Mouse (Mus musculus) mature B cell (primary cell): ENCODE measurements around the gene Vapa.
"Not testable (repeated sequence)": the region's sequence is repeated elsewhere in the genome, so short reads cannot be mapped to it uniquely, and the experiment has no call there.

ENCODE experiments used
- in situ Hi-C: fragments of 300-500 bp; cut with MboI; formaldehyde crosslinking; loops from 2 replicates; pipeline ENCODE4 v1.14.3; 2019

Gene Vapa

GRCm38 (mm10) chr17:65613463-65614412 is at the start of gene Vapa:
TSS of gene Vapa (minus strand) at chr17:65613555.
- in situ Hi-C loops: loop anchor here (25.0 kb wide), 1 partner anchor 499 kb away; the partner anchor contains the start of genes Ddx11, Ndufv2 and Washc1

- in situ Hi-C loops: no loop called here
Measured at GRCm38 (mm10) chr17:65662662-65663061, 49.3 kb upstream of the Vapa start.

GRCm38 (mm10) chr17:65658416-65658815 is 45.1 kb upstream of the Vapa start:
- in situ Hi-C loops: no loop called here

GRCm38 (mm10) chr17:65657958-65658357 is 44.6 kb upstream of the Vapa start:
- in situ Hi-C loops: no loop called here

DNA sequence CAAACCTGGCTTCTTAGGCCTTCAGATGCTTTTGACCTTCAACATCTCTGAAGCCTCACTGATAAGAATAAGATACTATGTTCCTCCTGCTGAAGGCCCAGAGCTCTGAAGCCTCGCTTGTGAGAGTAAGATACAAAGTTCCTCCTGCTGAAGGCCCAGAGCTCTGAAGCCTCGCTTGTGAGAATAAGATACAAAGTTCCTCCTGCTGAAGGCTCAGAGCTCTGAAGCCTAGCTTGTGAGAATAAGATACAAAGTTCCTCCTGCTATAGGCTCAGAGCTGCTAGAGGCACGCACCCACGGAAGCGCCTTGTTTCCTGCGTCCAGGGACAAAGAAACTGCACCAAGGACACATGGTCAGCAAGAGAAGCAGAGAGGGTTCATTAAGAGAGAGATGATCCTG is 43.4 kb upstream of the Vapa start:
- in situ Hi-C loops: no loop called here

GRCm38 (mm10) chr17:65656076-65656475 is 42.7 kb upstream of the Vapa start:
- in situ Hi-C loops: no loop called here

DNA sequence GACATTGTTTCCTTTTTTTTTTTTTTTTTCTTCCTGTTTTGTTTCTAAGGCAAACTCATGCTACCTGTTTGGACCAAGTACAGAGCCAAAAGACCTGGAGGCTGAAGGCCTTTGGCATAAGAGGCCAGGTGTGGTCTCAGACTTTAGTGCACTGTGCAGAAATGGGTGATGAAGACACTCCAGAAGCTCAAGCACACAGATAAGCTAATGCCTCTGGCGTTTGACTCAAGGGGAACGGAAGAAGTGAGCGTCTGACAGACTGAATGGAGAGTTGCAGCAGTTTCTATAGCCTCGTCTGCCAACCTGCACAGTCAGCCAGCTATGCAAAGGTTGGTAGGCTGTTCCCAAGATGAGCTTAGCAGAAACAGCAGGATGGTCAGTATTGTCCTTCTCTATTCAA is 42.3 kb upstream of the Vapa start:
- in situ Hi-C loops: no loop called here

DNA sequence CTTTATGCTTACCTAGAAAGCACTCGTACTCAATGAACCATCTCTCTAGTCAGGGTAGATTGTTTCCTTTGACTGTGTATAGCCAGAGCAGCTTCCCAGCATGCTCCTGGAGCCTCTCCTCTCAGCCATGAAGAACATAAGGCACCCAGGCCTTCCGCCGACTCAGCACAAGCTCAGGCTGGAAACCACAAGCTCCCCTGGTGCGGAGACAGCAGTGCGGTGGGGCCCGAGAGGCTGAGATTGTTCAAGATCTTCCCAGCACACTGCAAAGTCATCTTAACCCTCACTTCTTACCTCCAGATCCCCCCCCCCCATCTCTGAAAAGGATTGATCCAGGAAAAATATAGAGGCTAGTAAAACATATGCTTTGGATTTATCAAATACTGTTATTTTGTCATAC is 37.2 kb upstream of the Vapa start:
- in situ Hi-C loops: no loop called here

- in situ Hi-C loops: no loop called here
Measured at GRCm38 (mm10) chr17:65649175-65649493, 35.8 kb upstream of the Vapa start.

DNA sequence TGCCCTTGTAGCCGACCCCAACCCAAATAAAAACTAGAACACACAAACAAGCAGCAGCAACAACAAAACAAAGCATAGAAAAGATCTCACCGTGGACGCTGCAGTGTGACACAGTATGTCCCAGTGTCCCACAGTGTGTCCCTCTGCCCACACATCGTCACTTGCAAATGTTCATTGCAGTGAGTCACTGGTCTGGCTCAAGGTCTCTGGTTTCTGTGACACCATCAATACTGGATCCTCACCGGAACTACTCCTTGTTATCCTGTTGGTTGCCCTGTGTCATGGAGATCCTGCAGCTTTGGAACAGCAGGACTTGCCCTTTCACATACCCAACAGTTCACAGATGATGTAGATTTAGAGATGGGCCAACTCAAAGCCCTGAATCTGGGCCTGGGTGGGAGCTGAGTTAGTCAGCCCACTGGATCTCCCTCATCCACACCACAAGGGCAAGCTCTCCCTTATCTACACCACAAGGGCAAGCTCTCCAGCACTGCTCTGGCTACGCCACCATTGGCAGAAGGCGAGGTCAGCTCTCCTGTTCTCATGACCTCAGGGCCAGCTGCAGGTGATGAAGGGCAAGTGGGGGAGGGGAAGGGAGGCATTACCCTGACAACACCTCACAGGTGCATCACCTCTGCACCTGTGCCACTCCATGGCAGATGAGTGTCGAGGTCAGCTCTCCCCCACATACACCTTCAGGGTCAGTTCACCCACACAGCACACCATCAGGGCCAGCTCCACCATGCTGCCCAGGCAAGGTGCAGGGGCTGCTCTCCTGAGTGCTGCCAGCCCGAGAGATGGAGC is 35.2 kb upstream of the Vapa start:
- in situ Hi-C loops: no loop called here

DNA sequence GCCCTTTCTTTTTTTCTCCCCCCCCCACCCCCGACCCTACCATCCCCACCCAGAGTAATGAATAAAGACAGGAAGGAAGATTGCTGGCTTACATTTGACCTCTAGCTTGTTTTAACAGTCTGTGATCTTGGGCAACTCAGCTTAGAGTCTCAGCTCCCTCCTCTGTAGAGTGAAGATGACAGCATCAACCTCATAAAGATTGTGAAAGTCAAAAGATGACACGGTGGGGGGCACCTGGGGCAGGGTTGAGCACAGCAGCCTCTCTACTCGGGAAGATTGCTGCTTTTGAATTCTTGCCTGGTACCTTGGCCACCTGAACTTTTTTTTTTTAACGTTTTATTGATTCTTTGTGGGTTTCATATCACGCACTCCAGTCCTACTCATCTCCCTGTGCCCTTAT is 34.6 kb upstream of the Vapa start:
- in situ Hi-C loops: no loop called here

DNA sequence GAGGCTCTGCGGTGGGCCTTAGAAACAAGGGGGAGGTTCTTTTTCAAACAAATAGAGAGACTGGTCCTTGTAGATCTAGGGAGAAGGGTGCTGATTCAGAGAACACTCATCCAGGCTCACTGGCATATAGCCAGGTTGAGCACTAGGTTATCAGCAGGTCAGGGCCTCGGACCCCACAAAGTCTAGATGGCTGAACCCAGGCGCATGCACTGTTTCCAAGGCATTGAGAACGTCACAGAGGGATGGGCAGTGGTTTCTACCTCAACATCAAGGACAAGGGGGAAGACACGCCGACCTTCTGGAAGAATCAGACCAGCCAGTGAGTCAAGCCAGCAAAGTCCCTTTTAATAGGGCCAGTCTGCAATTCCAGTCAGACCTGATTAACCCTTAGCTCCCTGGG is 33.9 kb upstream of the Vapa start:
- in situ Hi-C loops: no loop called here

DNA sequence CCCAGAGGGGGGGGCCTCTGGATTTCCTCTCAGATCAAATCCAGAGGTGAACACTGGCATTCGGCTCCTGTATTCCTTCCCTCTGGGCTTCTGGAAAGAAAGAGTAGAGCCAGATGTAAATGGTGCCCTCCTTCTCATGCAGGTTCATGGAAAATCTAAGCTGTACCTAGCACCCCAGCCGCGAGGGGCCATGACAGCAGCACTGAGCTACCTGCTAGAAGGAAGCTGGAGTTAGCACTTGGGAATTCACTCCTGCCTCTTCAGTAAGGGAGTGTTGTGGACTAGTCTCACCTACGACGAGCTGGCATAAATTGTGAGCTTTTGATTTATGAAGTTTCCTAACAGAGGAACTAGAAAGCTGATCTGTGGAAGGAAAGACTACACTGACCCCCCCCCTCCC is 30.2 kb upstream of the Vapa start:
- in situ Hi-C loops: no loop called here

- in situ Hi-C loops: no loop called here
Measured at GRCm38 (mm10) chr17:65643051-65643521, 29.7 kb upstream of the Vapa start.

DNA sequence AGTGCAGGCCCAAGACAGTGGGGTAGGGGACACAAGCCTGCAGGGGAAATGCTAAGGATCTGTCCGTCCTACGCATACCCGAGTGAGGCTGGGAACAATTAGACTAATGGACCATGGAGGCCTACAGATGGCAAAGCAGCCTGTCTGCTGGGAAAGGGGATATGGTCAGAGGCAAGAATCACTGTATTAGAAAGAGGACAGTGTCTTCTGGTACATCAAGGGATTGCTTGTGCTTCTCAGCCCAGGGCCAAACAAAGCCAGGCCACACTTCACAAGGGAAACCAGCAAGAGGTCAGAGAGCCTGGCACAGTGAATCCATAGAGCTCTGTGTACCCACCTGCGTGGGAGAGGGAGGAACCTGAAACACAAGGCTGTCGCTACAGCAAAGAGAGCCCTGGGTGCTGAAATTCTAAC is 29.2 kb upstream of the Vapa start:
- in situ Hi-C loops: no loop called here

GRCm38 (mm10) chr17:65641734-65642218 is 28.4 kb upstream of the Vapa start, which contains the start of gene Txndc2:
TSS of gene Txndc2 (minus strand) at chr17:65642168.
- in situ Hi-C loops: no loop called here

DNA sequence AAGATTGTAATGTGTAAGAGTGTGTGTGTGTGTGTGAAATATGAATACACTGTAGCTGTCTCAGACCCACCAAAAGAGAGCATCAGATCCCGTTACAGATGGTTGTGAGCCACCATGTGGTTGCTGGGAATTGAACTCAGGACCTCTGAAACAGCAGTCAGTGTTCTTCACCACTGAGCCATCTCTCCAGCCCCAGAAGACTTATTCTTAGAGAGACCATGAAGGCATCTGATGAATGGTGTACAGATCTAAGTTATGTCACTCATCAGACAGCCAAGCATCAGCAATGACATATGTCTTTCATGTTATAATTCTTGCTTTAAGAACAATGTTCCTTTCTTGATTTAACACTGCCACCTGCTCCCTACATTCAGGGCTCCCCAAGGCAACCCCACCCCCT is 25.8 kb upstream of the Vapa start:
- in situ Hi-C loops: no loop called here

GRCm38 (mm10) chr17:65635715-65636360 is 22.5 kb upstream of the Vapa start:
- in situ Hi-C loops: no loop called here

DNA sequence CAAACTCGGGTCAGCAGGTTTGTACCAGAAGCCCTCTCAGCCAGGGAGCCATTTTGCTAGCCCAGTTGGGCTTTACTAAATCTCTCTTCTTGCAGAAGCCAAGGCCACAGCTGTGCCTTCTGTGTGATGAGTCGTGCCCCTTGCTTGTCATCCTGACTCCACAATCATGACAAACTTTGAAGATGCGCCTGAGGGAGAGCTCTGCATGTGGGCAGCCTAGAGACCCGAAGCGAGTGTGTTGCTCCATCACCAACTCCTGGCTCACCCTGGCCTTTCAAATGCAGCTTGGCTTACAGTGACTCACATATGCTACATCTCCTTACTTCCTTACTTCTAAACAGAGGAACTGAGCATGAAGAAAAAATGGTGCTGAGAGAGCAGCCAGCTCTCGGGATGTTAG is 16.6 kb upstream of the Vapa start:
- in situ Hi-C loops: no loop called here

DNA sequence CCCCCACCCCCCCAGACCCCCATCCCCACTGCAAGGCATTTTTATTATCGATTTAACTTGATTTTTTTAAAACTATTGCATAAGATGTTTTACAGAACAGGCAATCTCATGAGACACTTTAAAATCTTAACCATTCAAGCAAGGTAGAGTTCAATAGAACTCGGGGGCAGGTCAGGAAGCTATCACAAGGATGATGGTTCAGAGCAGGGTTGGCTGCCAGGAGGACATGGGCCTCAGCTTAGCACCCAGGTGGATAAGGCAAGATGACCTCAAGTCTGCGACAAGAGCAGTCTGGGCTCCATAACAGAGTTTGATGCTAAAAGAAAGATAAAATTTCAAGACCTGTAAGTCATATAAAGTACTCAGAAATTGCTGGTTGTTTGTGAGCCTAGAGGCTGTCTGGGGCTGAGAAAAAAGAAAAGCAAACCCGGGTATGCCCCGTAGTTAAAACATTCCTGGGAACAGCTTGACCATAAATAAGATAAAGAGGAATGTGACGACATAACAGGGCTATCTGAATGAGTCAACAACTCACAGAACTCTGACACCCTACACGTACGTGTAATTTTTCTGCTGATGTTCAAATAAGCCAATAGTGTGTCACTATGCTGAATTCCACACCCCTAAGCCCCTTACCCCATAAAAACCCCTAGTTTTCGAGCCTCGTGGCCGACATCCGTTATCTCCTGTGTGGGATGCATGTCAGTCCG is 15.6 kb upstream of the Vapa start:
- in situ Hi-C loops: not testable (repeated sequence)

DNA sequence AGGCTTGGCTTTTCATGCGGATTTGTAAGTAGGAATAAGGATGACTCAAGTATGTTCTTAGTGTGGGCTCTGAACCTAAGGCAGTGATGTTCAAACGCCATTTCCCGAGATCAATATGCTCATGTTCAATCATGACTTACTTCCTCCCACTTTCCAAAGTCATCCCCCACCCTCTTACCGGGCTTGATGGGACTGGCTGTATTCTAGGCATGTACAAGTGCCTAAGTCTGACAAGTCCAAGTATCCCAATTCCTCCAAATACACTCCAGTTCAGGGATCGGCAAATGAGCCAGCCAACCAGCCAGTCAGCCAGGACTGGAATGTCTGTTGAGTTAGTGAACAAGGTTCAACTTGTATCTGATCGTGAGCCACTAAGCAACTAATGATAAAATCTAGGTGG is 12.9 kb upstream of the Vapa start:
- in situ Hi-C loops: no loop called here
